21 mouse cellular contexts compared by ENCODE assay signal in the genomic region with DNA sequence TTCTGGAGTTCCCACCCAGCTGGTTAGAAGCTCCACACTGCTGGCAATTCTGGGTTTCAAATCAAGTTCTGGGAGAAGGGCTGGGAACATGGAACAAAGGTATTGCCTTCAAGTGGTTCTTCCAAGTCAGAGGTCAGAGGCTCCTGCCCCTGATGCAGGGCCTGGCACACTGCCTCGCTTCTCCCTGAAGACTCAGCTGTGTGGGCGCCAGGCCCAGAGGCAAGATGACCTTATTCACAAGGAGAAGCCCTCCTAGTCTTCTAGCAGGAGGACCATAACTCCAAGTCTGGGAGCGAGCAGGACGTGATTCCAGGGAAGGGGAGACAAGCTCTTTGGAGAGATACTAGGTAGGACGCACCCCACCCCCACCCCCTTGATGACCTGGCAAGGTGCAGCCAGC. TPM values are rescaled to one million over a fixed set of nuclear protein-coding genes. Genes with fewer than 3 reads are reported as not detected.
DNase-seq lines count a peak whose midpoint lies in the region; ATAC-seq and TF ChIP-seq lines count a peak whose summit lies in the region.
"Had no signal": no experiment of that assay in that cellular context is flagged by ENCODE, and none has a peak within 500 bp of the region (broad histone marks: within the 10 kb centered on the region; RNA-seq: fewer than 3 reads in every experiment).

No protein-coding gene starts in this region.

- intact Hi-C loops in gastrocnemius, adult 2 months (cut with DNase I): no loop called here

- H3K4me3 ChIP-seq in heart, embryonic 12.5 days: no peak overlapping the region
- no peak overlapping the region for H3K4me3 ChIP-seq in gastrocnemius, adult 2 months
- H3K4me3 ChIP-seq: embryonic facial prominence, embryonic 13.5 days; hindbrain, embryonic 13.5 days; midbrain, embryonic 13.5 days; myocyte had no signal

- no peak for TF ChIP-seq CTCF in gastrocnemius, adult 2 months (IDR thresholded peaks at IDR 0.05)

- no peak overlapping the region for H3K27ac ChIP-seq in heart, embryonic 12.5 days (ENCODE audit: poor library complexity, severe bottlenecking)
- peak overlapping the region; percentile 51 for H3K27ac ChIP-seq in gastrocnemius, adult 2 months
- H3K27ac ChIP-seq: embryonic facial prominence, embryonic 13.5 days; hindbrain, embryonic 13.5 days; macrophage; midbrain, embryonic 13.5 days had no signal

- H3K4me1 ChIP-seq in heart, embryonic 12.5 days (replicated peaks): 0 out of 2 replicates have a peak, but pooled peaks cover 6% of the 10 kb centered on the region
- H3K4me1 ChIP-seq: hindbrain, embryonic 13.5 days; midbrain, embryonic 13.5 days had no signal

- no peaks in the 10 kb centered on the region for H3K36me3 ChIP-seq in heart, embryonic 12.5 days
- H3K36me3 ChIP-seq: embryonic facial prominence, embryonic 13.5 days; hindbrain, embryonic 13.5 days; midbrain, embryonic 13.5 days had no signal

- H3K27me3 ChIP-seq in heart, embryonic 12.5 days (replicated peaks): no peaks in the 10 kb centered on the region
- H3K27me3 ChIP-seq: embryonic facial prominence, embryonic 13.5 days; hindbrain, embryonic 13.5 days; midbrain, embryonic 13.5 days; Patski had no signal

- no peak overlapping the region for H3K9ac ChIP-seq in heart, embryonic 12.5 days
- H3K9ac ChIP-seq: embryonic facial prominence, embryonic 13.5 days; hindbrain, embryonic 13.5 days; midbrain, embryonic 13.5 days had no signal

- WGBS in heart, embryonic 12.5 days: 89% methylated on average over 5 of the region's 5 CpGs

- peak; percentile 85 for DNase-seq in heart, adult 11 months
- peak; percentile 80 for DNase-seq in ovary, postnatal 36 days (ENCODE audit: low spot score)
- DNase-seq in ovary, postnatal 10 days (ENCODE audit: low spot score): no peak
- peak; percentile 81 for DNase-seq in gastrocnemius, adult 2 months
- DNase-seq in testis, postnatal 14 days (ENCODE audit: low spot score): peak; percentile 31
- DNase-seq in retina, embryonic 14.5 days (ENCODE audit: low spot score): no peak
- DNase-seq: cerebellum, adult 11-12 months; lung, adult 18-20 months; thymus, adult 2 months had no signal

- no peak for ATAC-seq in heart, embryonic 12.5 days (ENCODE audit: insufficient number of reproducible peaks, low FRiP score)
- ATAC-seq in megakaryocyte-erythroid progenitor cell, adult 5-6 weeks (replicated peaks; ENCODE audit: low FRiP score, low TSS enrichment, poor library complexity, severe bottlenecking): no peak
- ATAC-seq: activated CD4-positive, CD25-positive, alpha-beta regulatory T cell, adult 4 months; CD4-positive, CD25-positive, alpha-beta regulatory T cell, adult 4 months; forebrain, embryonic 14.5 days; midbrain, embryonic 13.5 days; Patski had no signal

- H3K9me3 ChIP-seq in heart, embryonic 12.5 days (replicated peaks): no peaks in the 10 kb centered on the region
- H3K9me3 ChIP-seq: embryonic facial prominence, embryonic 13.5 days; hindbrain, embryonic 13.5 days; midbrain, embryonic 13.5 days had no signal

- no peak overlapping the region for H3K4me2 ChIP-seq in heart, embryonic 12.5 days
- H3K4me2 ChIP-seq: embryonic facial prominence, embryonic 13.5 days; hindbrain, embryonic 13.5 days; liver, embryonic 11.5 days; midbrain, embryonic 13.5 days had no signal

RNA-seq across cellular contexts. Expression of a gene that starts 42.9 kb away (rescaled TPM):
- 13.4 and 13.6 TPM in 2 replicates for polyA plus RNA-seq in heart, embryonic 12.5 days (2016; fragmentation: Nextera tagmentation; extraction: Ambion mirVana)
- total RNA-seq in gastrocnemius, adult 2 months (2021): 1 to 10 TPM; 1.4 to 2.1 TPM
- not detected in 2 replicates for total RNA-seq in megakaryocyte-erythroid progenitor cell, adult 5-6 weeks (2014; fragmentation: Nextera tagmentation)
- not detected in 2 replicates for total RNA-seq in megakaryocyte-erythroid progenitor cell, adult 5-6 weeks (2017)
- polyA plus RNA-seq: activated CD4-positive, CD25-positive, alpha-beta regulatory T cell, adult 4 months; macrophage had no signal

Comparison
In these comparisons a context has a peak if more than half of its experiments do, and no peak if none do; other contexts are left out.
1. DNase-seq: peak in heart, adult 11 months (single experiment), ovary, postnatal 36 days (single experiment), gastrocnemius, adult 2 months (single experiment) and testis, postnatal 14 days (single experiment); none in ovary, postnatal 10 days (single experiment) and retina, embryonic 14.5 days (single experiment).